Comparison of ENCODE assay signal across 16 mouse cellular contexts in genomic region chr11:76145169-76145568, GRCm38 (mm10).
"Had no signal": no experiment of that assay in that cellular context is flagged by ENCODE, and none has a peak within 500 bp of the region (broad histone marks: within the 10 kb centered on the region; RNA-seq: fewer than 3 reads in every experiment).

No protein-coding gene starts in this region.

- H3K9me3 ChIP-seq: neural tube, embryonic 12.5 days; neural tube, embryonic 13.5 days; neural tube, embryonic 15.5 days; stomach, embryonic 15.5 days had no signal

- H3K27ac ChIP-seq: neural tube, embryonic 12.5 days; neural tube, embryonic 13.5 days; neural tube, embryonic 15.5 days; stomach, postnatal 0 days had no signal

- DNase-seq: retina, postnatal 1 day; right cerebral cortex, adult 18-20 months; right cerebral cortex, postnatal 14 days; right cerebral cortex, postnatal 25 days; spleen, adult 18-20 months; thymus, adult 18-20 months; thymus, adult 2 months; thymus, postnatal 14 days; thymus, postnatal 25 days; thymus, postnatal 36 days; thymus, postnatal 4 days had no signal

- H3K36me3 ChIP-seq: stomach, embryonic 15.5 days had no signal

- H3K27me3 ChIP-seq: neural tube, embryonic 12.5 days; neural tube, embryonic 13.5 days; neural tube, embryonic 15.5 days; stomach, embryonic 15.5 days had no signal

- H3K4me3 ChIP-seq: neural tube, embryonic 12.5 days; neural tube, embryonic 13.5 days; neural tube, embryonic 15.5 days; stomach, embryonic 15.5 days had no signal

- H3K4me2 ChIP-seq: neural tube, embryonic 12.5 days; neural tube, embryonic 13.5 days; neural tube, embryonic 15.5 days; stomach, embryonic 15.5 days had no signal

- H3K9ac ChIP-seq: neural tube, embryonic 12.5 days; neural tube, embryonic 13.5 days; neural tube, embryonic 15.5 days; stomach, embryonic 15.5 days had no signal
